In genomic region chr7:128854690-128855343, GRCm38 (mm10) we compare ENCODE assay signal across 13 mouse cellular contexts.
A peak's percentile ranks its signal among the peaks of the same experiment; 100 is the strongest.
DNase-seq lines count a peak whose midpoint lies in the region; ATAC-seq lines count a peak whose summit lies in the region.
"Had no signal": no experiment of that assay in that cellular context is flagged by ENCODE, and none has a peak within 500 bp of the region (broad histone marks: within the 10 kb centered on the region; RNA-seq: fewer than 3 reads in every experiment).

No protein-coding gene starts in this region.

- 0 out of 2 replicates have a peak overlapping the region, but pooled peaks have one; percentile 3 for H3K27ac ChIP-seq in heart, embryonic 11.5 days (ENCODE audit: low read depth, low read length)
- no peak overlapping the region for H3K27ac ChIP-seq in midbrain, embryonic 14.5 days (replicated peaks; ENCODE audit: low read depth, low read length)
- no peak overlapping the region for H3K27ac ChIP-seq in midbrain, embryonic 15.5 days
- H3K27ac ChIP-seq in kidney, embryonic 14.5 days (ENCODE audit: low read depth, low read length): no peak overlapping the region
- H3K27ac ChIP-seq: embryonic facial prominence, embryonic 13.5 days; layer of hippocampus, adult 2 months; limb, embryonic 13.5 days had no signal

- peaks cover 4% of the 10 kb centered on the region; the same call in 1 of the 2 replicates for H3K4me1 ChIP-seq in heart, embryonic 11.5 days (ENCODE audit: control insufficient read depth, insufficient read depth, low read length)
- H3K4me1 ChIP-seq in midbrain, embryonic 14.5 days (ENCODE audit: control insufficient read depth, insufficient read depth, low read length): no peaks in the 10 kb centered on the region
- H3K4me1 ChIP-seq in midbrain, embryonic 15.5 days: no peaks in the 10 kb centered on the region
- no peaks in the 10 kb centered on the region for H3K4me1 ChIP-seq in kidney, embryonic 14.5 days (ENCODE audit: control insufficient read depth, insufficient read depth, low read length)
- H3K4me1 ChIP-seq: embryonic facial prominence, embryonic 13.5 days; limb, embryonic 13.5 days had no signal

- H3K4me3 ChIP-seq in heart, embryonic 11.5 days (ENCODE audit: low read depth, low read length): no peak overlapping the region
- H3K4me3 ChIP-seq in midbrain, embryonic 14.5 days (replicated peaks; ENCODE audit: low read depth, low read length): no peak overlapping the region
- no peak overlapping the region for H3K4me3 ChIP-seq in midbrain, embryonic 15.5 days
- no peak overlapping the region for H3K4me3 ChIP-seq in kidney, embryonic 14.5 days (ENCODE audit: low read length)
- H3K4me3 ChIP-seq: embryonic facial prominence, embryonic 13.5 days; layer of hippocampus, adult 2 months; limb, embryonic 13.5 days had no signal

- H3K36me3 ChIP-seq in heart, embryonic 11.5 days (ENCODE audit: control insufficient read depth, insufficient read depth, low read length): no peaks in the 10 kb centered on the region
- no peaks in the 10 kb centered on the region for H3K36me3 ChIP-seq in midbrain, embryonic 14.5 days (ENCODE audit: control insufficient read depth, insufficient read depth, low read length)
- no peaks in the 10 kb centered on the region for H3K36me3 ChIP-seq in midbrain, embryonic 15.5 days (replicated peaks)
- no peaks in the 10 kb centered on the region for H3K36me3 ChIP-seq in kidney, embryonic 14.5 days (ENCODE audit: control insufficient read depth, insufficient read depth, low read length)
- H3K36me3 ChIP-seq: embryonic facial prominence, embryonic 13.5 days; limb, embryonic 13.5 days had no signal

- no peaks in the 10 kb centered on the region for H3K9me3 ChIP-seq in heart, embryonic 11.5 days (replicated peaks; ENCODE audit: control insufficient read depth, low read length)
- 0 out of 2 replicates have a peak, but pooled peaks cover 7% of the 10 kb centered on the region for H3K9me3 ChIP-seq in midbrain, embryonic 14.5 days (ENCODE audit: control insufficient read depth, low read length)
- no peaks in the 10 kb centered on the region for H3K9me3 ChIP-seq in midbrain, embryonic 15.5 days
- no peaks in the 10 kb centered on the region for H3K9me3 ChIP-seq in kidney, embryonic 14.5 days (ENCODE audit: control insufficient read depth, low read length)
- H3K9me3 ChIP-seq: embryonic facial prominence, embryonic 13.5 days had no signal

- DNase-seq in heart, adult 18-20 months: no peak
- DNase-seq in midbrain, embryonic 14.5 days: peak; percentile 38
- no peak for DNase-seq in thymus, postnatal 25 days
- DNase-seq: gastrocnemius, postnatal 25 days had no signal

- H3K9ac ChIP-seq in heart, embryonic 11.5 days (ENCODE audit: low read depth, low read length): 0 out of 2 replicates have a peak overlapping the region, but pooled peaks have one; percentile 44
- no peak overlapping the region for H3K9ac ChIP-seq in midbrain, embryonic 14.5 days (replicated peaks; ENCODE audit: low read length)
- H3K9ac ChIP-seq in midbrain, embryonic 15.5 days: no peak overlapping the region
- H3K9ac ChIP-seq in kidney, embryonic 14.5 days (ENCODE audit: low read depth, low read length): no peak overlapping the region
- H3K9ac ChIP-seq: embryonic facial prominence, embryonic 13.5 days; limb, embryonic 13.5 days had no signal

- peak; percentile 59; the same call in 1 of the 2 replicates for ATAC-seq in heart, embryonic 11.5 days (replicated peaks; ENCODE audit: insufficient number of reproducible peaks, low FRiP score, low TSS enrichment)
- no peak for ATAC-seq in midbrain, embryonic 14.5 days (ENCODE audit: low FRiP score, low TSS enrichment)
- ATAC-seq in midbrain, embryonic 15.5 days (replicated peaks): no peak
- peak; percentile 52; the same call in 1 of the 2 replicates for ATAC-seq in common myeloid progenitor, adult 5-6 weeks (replicated peaks; ENCODE audit: low read depth, poor library complexity, severe bottlenecking)
- peak; percentile 91 for ATAC-seq in megakaryocyte progenitor cell, adult 5-6 weeks (replicated peaks; ENCODE audit: poor library complexity)
- no peak for ATAC-seq in kidney, embryonic 14.5 days (ENCODE audit: low FRiP score, low TSS enrichment)
- ATAC-seq: CD4-positive, CD25-positive, alpha-beta regulatory T cell, adult 4 months had no signal

- peak overlapping the region; percentile 58 for H3K4me2 ChIP-seq in heart, embryonic 11.5 days
- no peak overlapping the region for H3K4me2 ChIP-seq in midbrain, embryonic 14.5 days (ENCODE audit: low read length)
- H3K4me2 ChIP-seq in midbrain, embryonic 15.5 days: no peak overlapping the region
- H3K4me2 ChIP-seq in kidney, embryonic 14.5 days (replicated peaks; ENCODE audit: low read depth, low read length): no peak overlapping the region
- H3K4me2 ChIP-seq: embryonic facial prominence, embryonic 13.5 days; limb, embryonic 13.5 days had no signal

- H3K27me3 ChIP-seq in heart, embryonic 11.5 days (ENCODE audit: control insufficient read depth, insufficient read depth, low read length): no peaks in the 10 kb centered on the region
- no peaks in the 10 kb centered on the region for H3K27me3 ChIP-seq in midbrain, embryonic 14.5 days (ENCODE audit: control insufficient read depth, insufficient read depth, low read length)
- no peaks in the 10 kb centered on the region for H3K27me3 ChIP-seq in midbrain, embryonic 15.5 days (replicated peaks)
- no peaks in the 10 kb centered on the region for H3K27me3 ChIP-seq in kidney, embryonic 14.5 days (ENCODE audit: control insufficient read depth, insufficient read depth, low read length)
- H3K27me3 ChIP-seq: embryonic facial prominence, embryonic 13.5 days; limb, embryonic 13.5 days had no signal

- WGBS in heart, embryonic 11.5 days (ENCODE audit: insufficient replicate concordance): 15% methylated on average over 18 of the region's 18 CpGs
- 64% methylated on average over 18 of the region's 18 CpGs for WGBS in midbrain, embryonic 14.5 days
- 55% methylated on average over 18 of the region's 18 CpGs for WGBS in midbrain, embryonic 15.5 days
- 69% methylated on average over 18 of the region's 18 CpGs for WGBS in kidney, embryonic 14.5 days

Comparison
In these comparisons a context has a peak if more than half of its experiments do, and no peak if none do; other contexts are left out.
1. ATAC-seq: peak in heart, embryonic 11.5 days (single experiment), common myeloid progenitor, adult 5-6 weeks (single experiment) and megakaryocyte progenitor cell, adult 5-6 weeks (single experiment); none in midbrain, embryonic 14.5 days (single experiment), midbrain, embryonic 15.5 days (single experiment) and kidney, embryonic 14.5 days (single experiment).